Mouse (Mus musculus): ENCODE measurements at regions not wholly inside any gene's neighbourhood (a gene's known extent, or its start where the extent isn't known, plus 50 kb on each side); places are given as distances from the start of the nearest gene placed in this dataset.

DNA sequence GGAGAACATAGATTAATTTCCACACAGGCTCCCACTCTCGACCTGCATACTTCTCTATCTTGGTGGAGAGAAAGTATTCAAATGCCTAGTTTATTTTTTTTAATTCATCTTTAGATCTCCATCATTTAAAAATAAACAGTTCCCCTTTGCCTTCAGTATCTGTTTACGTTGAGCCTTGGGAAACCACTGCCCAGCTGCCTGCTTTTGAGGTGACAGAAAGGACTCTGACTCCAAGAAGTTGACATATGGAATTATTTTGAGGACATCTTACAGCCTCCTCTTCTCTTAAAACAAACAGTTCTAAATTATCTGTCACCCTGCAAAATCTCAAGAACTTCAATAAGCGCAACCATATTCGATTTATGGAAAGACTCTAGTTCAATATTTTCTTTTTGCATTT, 186.4 kb downstream of the Npr3 start:
- TF ChIP-seq EP300 (optimal IDR thresholded peaks at IDR 0.05) (no peak), CTCF (IDR thresholded peaks at IDR 0.05; ENCODE audit: low read depth) (no peak)

Data from stomach, postnatal 0 days (tissue).